Mouse (Mus musculus): ENCODE data around the gene Elk1. TPM values are rescaled to one million over a fixed set of nuclear protein-coding genes. Genes with fewer than 3 reads are reported as not detected.

Elk1 gene
- polyA plus RNA-seq (2016; fragmentation: Nextera tagmentation; extraction: Ambion mirVana), result 13.1 and 14.0 TPM in 2 replicates

GRCm38 (mm10) chrX:20950191-20950880, at the start of gene Elk1:
Gene Elk1 (minus strand): TSS chrX:20950608.
- Histone ChIP-seq H3K36me3 (replicated peaks) (no peaks in the 10 kb centered on the region), H3K27ac (replicated peaks) (peak within 1 kb of the TSS; percentile 86)
- WGBS, result 11% methylated on average over 30 of the region's 30 CpGs

GRCm38 (mm10) chrX:20980901-20981300, 30.5 kb upstream of the Elk1 start:
- Histone ChIP-seq H3K27me3 (replicated peaks; ENCODE audit: low read depth, poor library complexity, severe bottlenecking) (no peaks in the 10 kb centered on the region), H3K4me1 (no peaks in the 10 kb centered on the region), H3K9me3 (peaks cover 4% of the 10 kb centered on the region; the same call in 1 of the 2 replicates), H3K36me3 (replicated peaks) (peaks cover 10% of the 10 kb centered on the region), H3K4me3 (no peak overlapping the region), H3K27ac (replicated peaks) (no peak overlapping the region)
- WGBS, result 85% methylated on average over 1 of the region's 1 CpGs
- no peak for DNase-seq (ENCODE audit: low spot score)

More at GRCm38 (mm10) chrX:20950191-20950880, at the start of gene Elk1:
- Histone ChIP-seq H3K4me1 (peaks cover 3% of the 10 kb centered on the region; the same call in 1 of the 2 replicates), H3K27me3 (replicated peaks; ENCODE audit: low read depth, poor library complexity, severe bottlenecking) (no peaks in the 10 kb centered on the region), H3K9me3 (peaks cover 3% of the 10 kb centered on the region; the same call in 1 of the 2 replicates), H3K4me3 (peak within 1 kb of the TSS; percentile 71)
- DNase-seq (ENCODE audit: low spot score), result peak; percentile 88

- no peaks in the 10 kb centered on the region for H3K4me1 ChIP-seq
- peak; percentile 92 for DNase-seq (ENCODE audit: low spot score)
- H3K36me3 ChIP-seq (replicated peaks), result peaks cover 11% of the 10 kb centered on the region
- H3K4me3 ChIP-seq, result peak within 1 kb of the TSS; percentile 63
- 23% methylated on average over 57 of the region's 57 CpGs for WGBS
- H3K27me3 ChIP-seq (replicated peaks; ENCODE audit: low read depth, poor library complexity, severe bottlenecking), result no peaks in the 10 kb centered on the region
- H3K27ac ChIP-seq (replicated peaks), result peak within 1 kb of the TSS; percentile 66
- H3K9me3 ChIP-seq, result no peaks in the 10 kb centered on the region
Observed at GRCm38 (mm10) chrX:20961477-20962378, 11.3 kb upstream of the Elk1 start, which contains the start of gene Uxt. Gene Uxt (minus strand): TSS chrX:20962017.

GRCm38 (mm10) chrX:20946055-20946454, 4.4 kb downstream of the Elk1 start:
- DNase-seq (ENCODE audit: low spot score), result peak; percentile 34
- Histone ChIP-seq H3K36me3 (replicated peaks) (peaks cover 8% of the 10 kb centered on the region), H3K4me1 (peaks cover 3% of the 10 kb centered on the region; the same call in 1 of the 2 replicates), H3K9me3 (peaks cover 3% of the 10 kb centered on the region; the same call in 1 of the 2 replicates), H3K27me3 (replicated peaks; ENCODE audit: low read depth, poor library complexity, severe bottlenecking) (no peaks in the 10 kb centered on the region), H3K27ac (replicated peaks) (no peak overlapping the region), H3K4me3 (no peak overlapping the region)
- 17% methylated on average over 4 of the region's 4 CpGs for WGBS

GRCm38 (mm10) chrX:20931963-20932362, 18.4 kb downstream of the Elk1 start:
- H3K36me3 ChIP-seq (replicated peaks), result peaks cover 56% of the 10 kb centered on the region

GRCm38 (mm10) chrX:20931364-20931763, 19.0 kb downstream of the Elk1 start, which contains the start of gene Cfp:
Gene Cfp (minus strand): TSS chrX:20931555.
- Histone ChIP-seq H3K9me3 (no peaks in the 10 kb centered on the region), H3K27me3 (replicated peaks; ENCODE audit: low read depth, poor library complexity, severe bottlenecking) (no peaks in the 10 kb centered on the region), H3K4me3 (no peak within 1 kb of the TSS), H3K4me1 (no peaks in the 10 kb centered on the region), H3K36me3 (replicated peaks) (peaks cover 55% of the 10 kb centered on the region), H3K27ac (replicated peaks) (no peak within 1 kb of the TSS)
- DNase-seq (ENCODE audit: low spot score), result no peak
- 96% methylated on average over 1 of the region's 1 CpGs for WGBS

More at GRCm38 (mm10) chrX:20931963-20932362, 18.4 kb downstream of the Elk1 start:
- H3K27me3 ChIP-seq (replicated peaks; ENCODE audit: low read depth, poor library complexity, severe bottlenecking), result no peaks in the 10 kb centered on the region
- 84% methylated on average over 1 of the region's 1 CpGs for WGBS
- no peak overlapping the region for H3K27ac ChIP-seq (replicated peaks)
- no peak for DNase-seq (ENCODE audit: low spot score)
- no peaks in the 10 kb centered on the region for H3K9me3 ChIP-seq
- H3K4me1 ChIP-seq, result no peaks in the 10 kb centered on the region
- no peak overlapping the region for H3K4me3 ChIP-seq

GRCm38 (mm10) chrX:20929859-20930258, 20.5 kb downstream of the Elk1 start:
- H3K36me3 ChIP-seq (replicated peaks), result peaks cover 40% of the 10 kb centered on the region
- 100% methylated on average over 1 of the region's 1 CpGs for WGBS

GRCm38 (mm10) chrX:20924976-20925375, 25.4 kb downstream of the Elk1 start:
- DNase-seq (ENCODE audit: low spot score), result no peak
- Histone ChIP-seq H3K4me1 (peaks cover 4% of the 10 kb centered on the region), H3K4me3 (no peak overlapping the region), H3K27me3 (replicated peaks; ENCODE audit: low read depth, poor library complexity, severe bottlenecking) (peaks cover 7% of the 10 kb centered on the region), H3K9me3 (no peaks in the 10 kb centered on the region), H3K36me3 (replicated peaks) (peaks cover 22% of the 10 kb centered on the region), H3K27ac (replicated peaks) (no peak overlapping the region)

More at GRCm38 (mm10) chrX:20929859-20930258, 20.5 kb downstream of the Elk1 start:
- H3K27ac ChIP-seq (replicated peaks), result no peak overlapping the region
- H3K9me3 ChIP-seq, result no peaks in the 10 kb centered on the region
- H3K4me3 ChIP-seq, result no peak overlapping the region
- no peak for DNase-seq (ENCODE audit: low spot score)
- no peaks in the 10 kb centered on the region for H3K27me3 ChIP-seq (replicated peaks; ENCODE audit: low read depth, poor library complexity, severe bottlenecking)
- no peaks in the 10 kb centered on the region for H3K4me1 ChIP-seq

GRCm38 (mm10) chrX:20923506-20923905, 26.9 kb downstream of the Elk1 start:
- Histone ChIP-seq H3K4me1 (peaks cover 4% of the 10 kb centered on the region), H3K27ac (replicated peaks) (no peak overlapping the region), H3K36me3 (replicated peaks) (peaks cover 21% of the 10 kb centered on the region), H3K9me3 (no peaks in the 10 kb centered on the region), H3K4me3 (no peak overlapping the region), H3K27me3 (replicated peaks; ENCODE audit: low read depth, poor library complexity, severe bottlenecking) (peaks cover 22% of the 10 kb centered on the region)
- 69% methylated on average over 1 of the region's 1 CpGs for WGBS
- no peak for DNase-seq (ENCODE audit: low spot score)

- Histone ChIP-seq H3K27me3 (replicated peaks; ENCODE audit: low read depth, poor library complexity, severe bottlenecking) (peaks cover 25% of the 10 kb centered on the region), H3K27ac (replicated peaks) (no peak overlapping the region), H3K4me1 (peaks cover 4% of the 10 kb centered on the region), H3K36me3 (replicated peaks) (no peaks in the 10 kb centered on the region), H3K9me3 (no peaks in the 10 kb centered on the region), H3K4me3 (peak overlapping the region; percentile 57)
- WGBS, result 49% methylated on average over 5 of the region's 5 CpGs
- no peak for DNase-seq (ENCODE audit: low spot score)
Observed at GRCm38 (mm10) chrX:20921366-20921765, 29.0 kb downstream of the Elk1 start.

GRCm38 (mm10) chrX:20920844-20921364, 29.5 kb downstream of the Elk1 start, which contains the start of gene Syn1:
Gene Syn1 (minus strand): TSS chrX:20921004.
- peaks cover 4% of the 10 kb centered on the region for H3K4me1 ChIP-seq
- DNase-seq (ENCODE audit: low spot score), result peak; percentile 87
- no peaks in the 10 kb centered on the region for H3K9me3 ChIP-seq
- H3K27ac ChIP-seq (replicated peaks), result no peak within 1 kb of the TSS
- peaks cover 25% of the 10 kb centered on the region for H3K27me3 ChIP-seq (replicated peaks; ENCODE audit: low read depth, poor library complexity, severe bottlenecking)
- WGBS, result 15% methylated on average over 44 of the region's 44 CpGs
- H3K36me3 ChIP-seq (replicated peaks), result no peaks in the 10 kb centered on the region
- peak within 1 kb of the TSS; percentile 57 for H3K4me3 ChIP-seq

GRCm38 (mm10) chrX:20920249-20920843, 30.1 kb downstream of the Elk1 start:
- Histone ChIP-seq H3K4me3 (peak overlapping the region; percentile 57), H3K4me1 (peaks cover 4% of the 10 kb centered on the region), H3K9me3 (no peaks in the 10 kb centered on the region), H3K36me3 (replicated peaks) (no peaks in the 10 kb centered on the region), H3K27ac (replicated peaks) (no peak overlapping the region), H3K27me3 (replicated peaks; ENCODE audit: low read depth, poor library complexity, severe bottlenecking) (peaks cover 25% of the 10 kb centered on the region)
- WGBS, result 16% methylated on average over 49 of the region's 49 CpGs
- DNase-seq (ENCODE audit: low spot score), result no peak
